Mouse (Mus musculus) ES-E14 (cell line): ENCODE data around the gene Ccdc194. TPM values are rescaled to one million over a fixed set of nuclear protein-coding genes. Genes with fewer than 3 reads are reported as not detected.

Source experiments
- DNase-seq: peaks from one replicate; pipeline ENCODE4 v3.0.0-alpha.2; 2013; ENCODE audit warnings: low read depth, low spot score
- H3K27ac ChIP-seq: 2 replicates; pipeline ENCODE4 v1.5.1; 2012; ENCODE audit warnings: low read depth, mild to moderate bottlenecking, low read length, moderate library complexity, mixed read lengths; ENCODE audit not compliant: poor library complexity, insufficient read depth, severe bottlenecking
- H3K36me3 ChIP-seq: 2 replicates; pipeline ENCODE4 v1.6.1; 2012; ENCODE audit warnings: mild to moderate bottlenecking, low read length, moderate library complexity, mixed read lengths; ENCODE audit not compliant: control insufficient read depth, poor library complexity, insufficient read depth, severe bottlenecking
- H3K4me1 ChIP-seq, 2 experiments: fragments of 150-350 bp in 1 of 2; sonication (generic) in 1 of 2; 2 replicates each; pipeline ENCODE4 v1.6.1; 2012; ENCODE audit warnings: low read length in 2 of 2, mild to moderate bottlenecking in 1 of 2, mixed read lengths in 1 of 2; ENCODE audit not compliant: control insufficient read depth in 2 of 2, insufficient read depth in 2 of 2, poor library complexity in 1 of 2
- H3K4me3 ChIP-seq, 2 experiments: fragments of 150-350 bp in 1 of 2; sonication (generic) in 1 of 2; 2 replicates each; pipeline ENCODE4 v1.5.1; 2012; ENCODE audit warnings: low read length in 2 of 2, low read depth in 1 of 2, mild to moderate bottlenecking in 1 of 2, mixed read lengths in 1 of 2; ENCODE audit not compliant: insufficient read depth in 1 of 2, poor library complexity in 1 of 2, severe bottlenecking in 1 of 2
- H3K9ac ChIP-seq: 2 replicates; pipeline ENCODE4 v1.6.1; 2012; ENCODE audit warnings: low read depth, mild to moderate bottlenecking, low read length, mixed read lengths; ENCODE audit not compliant: poor library complexity, insufficient read depth, severe bottlenecking
- H3K9me3 ChIP-seq: fragments of 150-350 bp; sonication (generic); 2 replicates; pipeline ENCODE4 v1.6.1; 2012; ENCODE audit warnings: low read depth, mild to moderate bottlenecking, low read length; ENCODE audit not compliant: control insufficient read depth, insufficient read depth
- CHD2 ChIP-seq: IDR thresholded peaks from 2 replicates; pipeline ENCODE4 v1.6.1; 2014; ENCODE audit warnings: mild to moderate bottlenecking, low read depth, low read length, inconsistent platforms
- HCFC1 ChIP-seq: IDR thresholded peaks from 2 replicates; pipeline ENCODE4 v1.6.1; 2012; ENCODE audit warnings: low read length, inconsistent platforms, borderline replicate concordance; ENCODE audit not compliant: insufficient read depth
- MAFK ChIP-seq: IDR thresholded peaks from 2 replicates; pipeline ENCODE4 v1.6.1; 2014; ENCODE audit warnings: mild to moderate bottlenecking, low read depth, low read length, inconsistent platforms; ENCODE audit not compliant: insufficient read depth
- ZC3H11A ChIP-seq: IDR thresholded peaks from 2 replicates; pipeline ENCODE4 v1.6.1; 2012; ENCODE audit warnings: low read depth, mild to moderate bottlenecking, inconsistent platforms, low read length, borderline replicate concordance
- ZNF384 ChIP-seq: IDR thresholded peaks from 2 replicates; pipeline ENCODE4 v1.6.1; 2012; ENCODE audit warnings: low read depth, low read length, inconsistent platforms
- in situ Hi-C, 2 experiments: fragments of 600-800 bp; cut with MboI; formaldehyde crosslinking; loops; one replicate each; pipeline ENCODE4 v1.15.1; 2025; ENCODE audit warnings: low sequenced_read_pairs in 2 of 2, inconsistent platforms in 1 of 2; ENCODE audit not compliant: unreplicated experiment in 2 of 2
- total RNA-seq: library from RNA; depleted of rRNA; stranded (reverse); fragments of 300-350 nt; gene quantifications from 2 replicates; pipeline ENCODE4 v1.2.3, GENCODE M21; 2012

Ccdc194 gene
- total RNA-seq, 1 experiment = 2.6 TPM

GRCm38 (mm10) chr8:71558071-71558957, 32.8 kb upstream of the Ccdc194 start, which contains the start of gene Tmem221:
Gene Tmem221, minus strand, starts transcription at chr8:71558871.
- Histone ChIP-seq H3K9me3 (no peaks in the 10 kb centered on the region), H3K9ac (peak within 1 kb of the TSS; percentile 70), H3K27ac (no peak within 1 kb of the TSS), H3K4me1 (no peaks in the 10 kb centered on the region; a peak in 1 of 4 replicates), H3K36me3 (no peaks in the 10 kb centered on the region), H3K4me3 (peak within 1 kb of the TSS; percentile 73 to 74)
- DNase-seq = no peak
- in situ Hi-C loops = no loop called here
- TF ChIP-seq MAFK (no peak), HCFC1 (no peak), ZC3H11A (no peak), ZNF384 (no peak), CHD2 (no peak)

GRCm38 (mm10) chr8:71554644-71555043, 29.1 kb upstream of the Ccdc194 start:
- Histone ChIP-seq H3K27ac (no peak overlapping the region), H3K36me3 (no peaks in the 10 kb centered on the region), H3K9me3 (no peaks in the 10 kb centered on the region), H3K9ac (no peak overlapping the region), H3K4me3 (no peak overlapping the region), H3K4me1 (no peaks in the 10 kb centered on the region; a peak in 1 of 4 replicates)
- no peak for DNase-seq
- no peak for TF ChIP-seq ZC3H11A
- no peak for TF ChIP-seq ZNF384
- no peak for TF ChIP-seq CHD2
- in situ Hi-C loops = no loop called here

- no peak overlapping the region for H3K27ac ChIP-seq
- no peaks in the 10 kb centered on the region; a peak in 1 of 4 replicates for H3K4me1 ChIP-seq
- TF ChIP-seq MAFK = no peak
- TF ChIP-seq HCFC1 = no peak
- TF ChIP-seq CHD2 = no peak
- TF ChIP-seq ZC3H11A = no peak
- no peak for TF ChIP-seq ZNF384
- no peaks in the 10 kb centered on the region for H3K9me3 ChIP-seq
- no peak overlapping the region for H3K9ac ChIP-seq
- no peaks in the 10 kb centered on the region for H3K36me3 ChIP-seq
- DNase-seq = no peak
- in situ Hi-C loops = no loop called here
- no peak overlapping the region for H3K4me3 ChIP-seq
Observed at GRCm38 (mm10) chr8:71554001-71554400, 28.5 kb upstream of the Ccdc194 start.

- Histone ChIP-seq H3K36me3 (peaks cover 4% of the 10 kb centered on the region; the same call in 1 of the 2 replicates), H3K9ac (no peak overlapping the region), H3K4me1 (no peaks in the 10 kb centered on the region; a peak in 1 of 4 replicates), H3K27ac (no peak overlapping the region), H3K4me3 (no peak overlapping the region), H3K9me3 (no peaks in the 10 kb centered on the region)
- in situ Hi-C loops = no loop called here
- TF ChIP-seq ZNF384 = no peak
- no peak for TF ChIP-seq CHD2
- TF ChIP-seq HCFC1 = no peak
- TF ChIP-seq ZC3H11A = no peak
- no peak for TF ChIP-seq MAFK
- DNase-seq = no peak
Observed at GRCm38 (mm10) chr8:71552770-71553169, 27.3 kb upstream of the Ccdc194 start.
